Mouse (Mus musculus): Measurements from ENCODE around the gene Ep300.

DNA sequence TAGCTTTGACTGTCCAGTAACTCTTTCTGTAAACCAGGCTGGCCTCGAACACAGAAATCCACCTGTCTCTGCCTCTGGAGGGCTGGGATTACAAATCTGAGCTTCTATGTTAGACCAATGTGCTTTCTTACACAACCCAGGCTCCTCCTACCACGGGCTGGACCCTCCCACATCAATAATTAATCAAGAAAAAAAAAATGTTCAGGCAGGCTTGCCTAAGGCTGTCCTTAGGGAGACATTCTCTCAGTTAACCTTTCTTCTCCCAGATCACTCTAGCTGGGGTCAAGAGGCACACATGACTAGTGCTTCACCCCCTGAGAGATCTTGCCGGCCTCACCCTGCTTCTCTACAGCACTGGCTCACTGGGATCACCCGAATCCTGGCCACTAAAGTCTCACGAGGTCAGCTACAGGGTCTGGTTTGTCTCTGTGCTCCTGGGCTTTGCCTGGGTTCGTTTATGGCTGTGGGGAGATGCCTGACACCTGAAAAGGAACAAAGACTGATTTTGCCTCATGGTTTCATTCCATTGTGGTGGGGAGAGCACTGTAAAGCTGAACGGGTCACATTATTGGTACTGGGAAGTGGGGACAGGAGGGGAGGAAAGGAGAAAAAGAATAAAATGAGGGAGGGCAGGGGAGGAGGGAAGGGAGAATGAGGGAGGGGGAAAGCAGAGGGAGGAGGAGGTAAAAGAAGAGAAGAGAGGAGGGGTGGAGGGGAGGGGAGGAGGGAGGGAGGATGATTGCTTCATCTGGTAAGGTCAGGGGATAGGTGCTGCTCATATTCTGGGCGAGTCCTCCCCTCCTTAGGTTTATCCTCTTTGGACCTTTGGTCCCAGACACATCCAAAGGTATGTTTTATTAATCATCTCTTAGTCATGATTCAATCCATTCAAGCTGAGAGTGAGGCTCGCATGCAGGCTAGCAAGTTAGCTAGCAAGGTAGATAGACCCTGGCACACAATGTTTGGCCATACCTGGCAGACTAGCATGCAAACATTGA lies 22.4 kb upstream of the Ep300 start:
- TF ChIP-seq GATA1 (IDR thresholded peaks at IDR 0.05; ENCODE audit: borderline replicate concordance, low read length) (no peak), CTCF (IDR thresholded peaks at IDR 0.05; ENCODE audit: low read depth, low read length) (no peak), POLR2AphosphoS5 (IDR thresholded peaks at IDR 0.05; ENCODE audit: insufficient replicate concordance, low read depth, low read length) (no peak), TAL1 (conservative IDR thresholded peaks at IDR 0.05; ENCODE audit: low read depth, low read length) (no peak)

All from G1E (cell line).